Mouse (Mus musculus) left cerebral cortex, adult 9 months (tissue): ENCODE data around the gene Ccdc97.
"Not testable (repeated sequence)": the region's sequence is repeated elsewhere in the genome, so short reads cannot be mapped to it uniquely, and the experiment has no call there.

Experiments used
- DNase-seq, 2 experiments: peaks; one replicate each; pipeline ENCODE4 v3.0.0; 2022; ENCODE audit warnings: low spot score in 2 of 2

Ccdc97 gene

DNA sequence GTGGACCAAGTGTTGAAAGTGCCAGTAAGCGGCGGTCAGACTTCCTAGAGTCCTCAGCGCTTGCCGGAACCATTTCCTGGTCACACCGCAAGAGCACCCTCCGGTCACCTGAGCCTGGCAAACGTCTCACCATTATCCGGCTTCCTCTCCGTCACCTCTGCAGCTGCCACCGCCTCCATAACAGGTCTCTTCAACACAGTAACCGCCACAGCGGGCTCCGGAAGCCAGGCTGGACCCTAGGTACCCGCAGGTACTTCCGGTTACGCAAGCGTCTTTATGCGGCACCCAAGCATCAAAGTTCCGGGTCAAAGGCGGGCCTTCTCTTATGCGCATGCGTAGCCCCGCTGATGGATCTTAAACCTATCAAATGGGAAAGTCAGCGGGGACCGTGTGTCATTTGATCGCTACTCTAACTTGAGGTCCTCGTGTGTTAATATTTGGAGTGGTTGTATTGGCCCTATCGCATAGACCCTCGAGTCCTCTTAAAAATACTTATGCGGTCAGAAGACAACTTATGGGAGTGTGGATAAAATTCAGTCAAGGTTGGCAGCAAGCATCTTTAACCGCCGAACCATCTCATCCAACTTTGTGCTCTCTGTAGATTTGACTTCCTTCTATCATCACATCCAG lies at the start of gene Ccdc97:
TSS of gene Ccdc97 (minus strand) at position 301 of the 630 bp plus-strand sequence.
- peak; percentile 90 to 96 for DNase-seq

DNA sequence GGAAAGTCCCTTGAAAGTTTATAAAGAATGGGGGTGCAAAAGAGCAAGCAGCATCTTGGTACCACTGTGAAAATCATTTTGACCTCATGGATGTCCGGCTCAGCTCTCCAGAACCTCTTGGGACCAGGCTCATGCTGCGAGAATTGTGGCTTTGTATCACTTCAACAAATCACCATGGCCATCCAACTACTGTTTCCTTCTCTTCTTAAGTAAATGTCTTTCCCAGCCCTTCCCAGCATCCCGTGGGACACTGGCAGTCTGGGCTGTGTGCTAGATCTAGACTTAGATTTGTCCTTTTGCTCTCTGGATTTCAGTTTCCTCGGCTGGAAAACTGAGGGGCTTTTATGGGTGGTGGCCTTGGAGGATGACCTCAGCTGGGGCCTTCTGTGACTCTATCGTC lies 49.3 kb upstream of the Ccdc97 start:
- DNase-seq, result no peak

DNA sequence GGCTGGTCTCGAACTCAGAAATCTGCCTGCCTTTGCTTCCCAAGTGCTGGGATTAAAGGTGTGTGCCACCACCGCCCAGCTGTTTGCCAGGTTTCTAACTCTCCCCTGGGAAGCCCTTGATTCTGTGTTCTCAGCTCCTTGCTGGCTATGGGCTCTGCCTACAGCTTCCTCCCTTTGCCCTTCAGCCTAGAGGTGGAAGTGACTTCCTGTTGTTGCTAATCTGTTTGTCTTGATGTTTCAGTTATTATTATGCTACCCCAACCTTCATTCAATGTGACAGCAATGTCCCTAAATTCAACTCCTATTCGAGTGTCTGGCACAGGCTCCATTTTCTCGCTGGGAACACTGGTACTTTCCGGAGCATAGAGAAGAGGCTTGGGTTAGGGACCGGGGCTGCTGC lies 47.2 kb upstream of the Ccdc97 start:
- DNase-seq, result no peak

DNA sequence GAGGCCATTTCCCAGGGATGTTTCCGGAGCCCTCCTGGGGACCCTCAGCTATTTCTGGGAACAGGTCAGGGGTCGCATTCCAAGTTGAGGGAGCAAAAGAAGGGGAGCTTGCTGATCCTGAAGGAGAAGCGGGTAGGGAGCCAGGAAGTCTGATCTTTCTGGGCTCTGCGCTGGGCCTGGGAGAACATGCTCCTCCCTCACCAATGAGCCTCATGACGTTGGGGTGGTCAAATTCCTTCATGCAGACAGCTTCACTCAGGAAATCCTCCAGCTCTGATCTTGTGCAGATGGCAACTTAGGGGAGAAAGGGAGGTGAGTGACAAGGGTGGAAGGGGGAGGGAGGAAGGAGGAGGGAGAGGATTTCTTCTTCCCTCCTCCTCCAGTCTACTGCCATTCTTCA lies 45.3 kb upstream of the Ccdc97 start:
- DNase-seq, result no peak

DNA sequence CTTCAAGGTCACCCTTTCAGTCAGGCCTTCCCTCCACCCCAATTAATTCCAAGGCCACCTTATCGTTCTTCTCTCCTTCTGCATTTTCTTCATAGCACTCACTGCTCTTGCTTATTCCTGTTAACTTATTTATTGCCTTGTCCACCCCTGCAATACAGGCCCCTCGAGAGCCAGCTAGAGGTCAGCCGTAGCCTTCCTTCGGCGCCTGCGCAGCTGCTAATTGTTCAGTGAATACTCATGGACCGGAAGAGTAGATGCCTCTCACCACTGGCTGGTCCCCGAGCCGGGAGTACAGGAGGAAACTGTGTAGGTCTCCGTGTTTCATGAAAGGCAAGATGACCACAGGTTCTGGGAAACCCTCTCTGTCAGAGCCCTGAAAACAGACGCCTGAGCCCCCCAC lies 44.8 kb upstream of the Ccdc97 start:
- no peak for DNase-seq

DNA sequence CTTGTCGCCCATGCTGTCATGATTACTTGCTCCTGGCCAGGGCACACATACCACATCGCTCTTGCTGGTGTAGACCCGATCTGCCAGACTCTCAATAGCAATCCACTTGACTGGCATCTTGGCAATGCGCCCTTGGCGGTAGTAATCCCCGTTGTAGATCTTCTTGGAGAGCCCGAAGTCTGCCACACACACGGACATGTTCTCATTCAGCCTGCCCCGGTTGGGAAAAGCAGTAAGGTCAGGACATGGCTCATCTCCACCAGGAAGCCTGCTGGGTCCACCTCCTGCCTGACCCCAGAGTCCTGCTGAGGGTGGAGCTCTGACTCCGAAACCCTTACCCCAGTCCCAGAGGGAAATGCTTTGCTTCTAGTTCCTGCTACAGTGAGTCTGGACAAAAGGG lies 42.5 kb upstream of the Ccdc97 start:
- no peak for DNase-seq

DNA sequence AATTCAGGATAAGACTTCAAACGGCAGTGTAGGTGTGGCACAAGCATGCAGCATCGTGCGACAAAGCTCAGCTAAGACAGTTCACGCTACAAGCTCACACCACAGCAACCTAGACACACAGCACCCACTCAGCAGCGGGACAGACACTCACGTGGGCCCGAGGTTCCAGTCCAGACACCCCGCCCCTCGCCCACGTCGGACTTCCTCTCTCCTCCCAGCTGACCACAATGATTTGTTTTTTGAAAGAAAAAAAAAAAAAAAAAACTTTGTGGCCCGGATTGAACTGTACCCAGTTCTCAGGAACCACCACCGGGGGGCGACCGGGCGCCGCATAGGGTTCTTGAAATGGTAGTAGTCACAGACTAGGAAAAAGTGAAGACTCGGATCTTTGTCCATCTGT lies 37.1 kb upstream of the Ccdc97 start:
- peak; percentile 62 to 90 for DNase-seq

DNA sequence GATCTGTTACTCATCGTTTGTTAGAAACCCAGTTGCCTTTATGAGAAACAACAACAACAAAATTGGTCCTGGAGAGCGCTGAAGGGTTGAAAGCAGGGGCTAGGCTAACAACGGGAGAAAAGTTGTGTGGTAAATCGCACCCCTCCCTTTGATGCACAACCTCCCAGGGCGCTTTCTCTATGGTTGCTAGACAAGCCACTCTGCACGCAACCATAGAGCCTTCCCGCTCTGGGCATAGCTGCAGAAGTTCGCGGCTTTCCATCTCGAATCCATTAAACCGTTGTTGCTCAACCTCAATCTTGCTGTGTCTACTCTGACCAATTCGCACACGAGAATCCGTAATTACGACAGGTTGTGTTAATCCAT lies 36.6 kb upstream of the Ccdc97 start:
- DNase-seq, result no peak

DNA sequence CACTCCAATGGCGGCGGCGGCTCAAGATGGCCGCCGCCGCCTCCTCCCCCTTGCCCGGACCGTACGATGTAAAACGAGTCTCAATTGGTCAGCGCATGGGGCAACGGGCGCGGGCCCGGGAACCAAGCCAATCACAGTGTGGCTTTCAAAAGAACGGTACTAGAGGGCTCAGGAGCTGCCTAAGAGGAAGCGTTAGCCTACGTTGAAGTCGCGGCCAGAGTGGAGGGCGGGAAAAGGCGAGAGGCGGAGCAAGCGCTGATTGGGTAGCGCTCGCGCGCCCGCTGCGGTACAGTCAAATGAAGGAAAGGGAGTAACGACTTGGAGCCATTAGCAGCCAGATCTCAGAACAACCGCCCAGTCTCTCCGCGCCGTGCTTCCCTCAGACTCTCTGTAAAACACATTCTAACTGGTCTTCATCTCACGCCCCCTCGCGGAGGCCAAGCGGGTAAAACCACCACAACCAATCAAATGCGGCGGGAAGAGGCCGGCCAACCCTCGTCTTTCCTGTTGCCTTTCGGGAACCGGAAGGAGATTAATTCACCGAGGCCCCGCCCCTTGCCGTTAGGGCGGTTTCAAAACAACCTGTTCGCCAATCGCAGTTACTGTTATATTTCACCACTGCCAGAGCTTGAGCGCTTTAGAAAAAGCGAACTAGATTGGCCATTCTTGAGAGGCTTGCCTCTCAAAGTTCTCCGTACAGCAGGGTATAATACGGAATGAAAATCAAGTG lies 36.0 kb upstream of the Ccdc97 start, which contains the start of gene Hnrnpul1:
TSS of gene Hnrnpul1 (minus strand) at position 20 of the 730 bp plus-strand sequence.
- peak; percentile 99 to 100 for DNase-seq

DNA sequence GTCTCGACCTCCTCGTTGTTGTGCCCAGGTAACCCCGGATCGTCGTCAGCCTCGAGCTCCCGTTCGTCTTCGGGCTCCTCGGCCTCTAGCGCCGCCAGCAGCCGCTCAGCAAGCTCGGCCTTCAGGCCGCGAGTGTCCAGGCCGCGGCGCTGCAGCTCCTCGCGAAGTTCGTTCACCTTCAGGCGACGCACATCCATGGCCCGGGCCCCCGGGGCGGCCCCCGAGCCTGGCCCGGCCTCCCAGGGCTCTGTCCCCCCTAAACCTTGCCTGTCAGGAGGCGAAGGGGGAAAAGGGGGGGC lies 35.5 kb upstream of the Ccdc97 start:
- DNase-seq, result no peak

DNA sequence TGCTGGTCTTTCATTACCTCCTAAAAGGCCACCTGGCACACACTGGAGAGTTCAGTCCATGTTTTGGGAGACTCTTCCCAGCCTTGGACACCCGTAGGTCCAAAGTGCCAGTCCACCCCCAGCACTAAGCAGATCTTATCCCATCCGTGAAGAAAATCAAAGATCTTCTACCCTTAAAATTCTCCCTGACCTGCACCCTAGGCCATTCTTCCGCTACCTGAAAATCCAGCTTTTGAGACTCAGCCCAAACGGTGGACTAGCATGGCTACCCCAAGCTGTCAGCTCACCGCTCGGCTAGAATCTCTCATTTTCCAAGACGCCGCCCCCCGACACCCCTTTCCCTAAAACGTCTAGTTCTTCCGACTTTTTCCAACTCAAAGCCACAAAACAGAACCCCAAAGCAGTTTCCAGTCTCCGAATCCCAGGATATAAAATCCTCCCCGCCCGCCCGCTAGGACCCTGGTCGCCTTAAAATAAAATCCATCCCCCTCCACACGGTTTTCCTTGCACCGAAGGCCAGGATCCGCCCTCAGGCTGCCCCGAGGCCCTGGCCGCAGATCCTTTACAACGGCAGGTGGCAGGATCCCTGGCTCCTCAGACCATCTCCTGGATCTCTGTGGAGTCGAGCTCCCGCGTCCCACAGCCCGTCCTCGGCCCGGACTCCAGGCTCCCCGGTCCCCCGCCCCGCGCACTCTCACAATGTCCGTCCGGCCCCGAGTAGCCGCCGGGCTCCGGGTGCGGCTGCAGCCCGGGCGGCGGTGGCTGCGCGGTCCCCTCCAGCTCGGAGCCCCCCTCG lies 35.0 kb upstream of the Ccdc97 start:
- DNase-seq, result no peak

DNA sequence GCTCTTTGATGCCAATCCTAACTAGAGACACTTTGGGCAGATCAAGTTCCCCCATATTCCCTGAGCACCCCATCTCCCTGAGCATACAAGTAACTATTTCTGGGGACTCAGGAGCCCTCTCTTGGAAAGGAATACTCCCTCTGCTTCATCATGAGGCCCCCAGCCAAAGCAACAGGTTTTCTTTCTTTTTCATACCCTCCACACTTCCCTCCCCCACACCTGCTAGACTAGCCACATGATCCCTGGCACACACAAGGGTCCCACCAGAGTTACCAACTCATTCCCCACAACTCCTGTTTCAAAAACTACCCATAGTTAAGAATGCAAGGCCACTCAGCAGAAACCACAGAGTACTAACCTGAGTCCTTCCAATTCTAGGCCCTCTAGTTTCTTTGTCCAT lies 34.2 kb upstream of the Ccdc97 start:
- DNase-seq, result no peak

DNA sequence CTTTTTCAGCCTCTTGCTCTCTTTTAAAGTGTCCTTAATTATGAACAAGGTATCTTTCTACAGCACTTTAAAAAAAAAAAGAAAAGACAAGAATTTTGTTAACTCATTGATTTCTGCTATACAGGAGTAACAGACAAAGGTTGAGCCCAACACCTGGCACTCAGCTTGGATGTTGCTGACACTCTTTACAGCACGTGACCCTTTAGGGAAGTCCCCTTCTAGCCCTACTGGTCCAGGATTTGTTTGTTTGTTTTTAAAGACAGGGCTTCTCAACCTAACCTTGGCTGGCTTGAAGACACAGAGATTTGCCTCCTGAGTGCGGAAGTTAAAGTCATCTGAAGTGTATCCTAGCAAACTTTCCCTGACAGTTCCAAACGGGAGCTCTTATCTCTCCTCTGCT lies 28.0 kb upstream of the Ccdc97 start:
- no peak for DNase-seq

DNA sequence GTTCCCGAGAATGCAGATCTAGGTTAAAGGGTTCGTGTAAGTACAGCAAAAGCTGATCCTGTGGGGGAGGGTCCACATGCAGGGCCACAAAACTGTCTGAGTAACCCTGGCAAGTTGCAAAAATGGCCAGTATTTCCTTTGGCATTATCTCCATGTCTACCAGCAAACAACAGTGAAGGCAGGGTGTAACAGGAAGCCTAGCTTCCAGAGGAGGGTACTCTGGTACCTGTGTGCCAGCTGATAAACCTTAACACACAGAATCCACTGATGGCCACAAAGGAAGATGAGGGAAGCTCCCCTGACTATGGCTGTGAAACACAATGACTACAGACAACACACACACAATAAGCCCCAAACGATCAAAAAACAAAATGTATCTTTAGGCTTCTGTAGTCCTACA lies 19.4 kb upstream of the Ccdc97 start:
- no peak for DNase-seq

DNA sequence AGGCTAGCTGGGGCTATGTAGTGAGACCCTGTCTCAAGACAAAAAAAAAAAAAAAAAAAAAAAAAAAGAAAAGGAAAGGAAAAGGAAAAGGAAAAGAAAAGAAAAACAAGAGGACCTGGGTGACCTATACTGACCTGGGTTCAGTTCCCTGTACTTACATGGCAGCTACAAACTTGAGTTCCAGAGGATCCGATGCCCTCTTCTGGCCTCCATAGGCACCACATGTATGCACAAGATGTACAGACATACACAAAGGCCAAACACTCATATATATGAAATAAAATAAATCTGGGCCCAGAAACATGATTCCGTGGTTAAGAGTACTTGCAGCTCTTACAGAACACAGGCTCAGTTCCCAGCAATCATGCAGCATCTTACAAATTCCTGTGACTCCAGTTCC lies 18.0 kb upstream of the Ccdc97 start:
- DNase-seq, result no peak

DNA sequence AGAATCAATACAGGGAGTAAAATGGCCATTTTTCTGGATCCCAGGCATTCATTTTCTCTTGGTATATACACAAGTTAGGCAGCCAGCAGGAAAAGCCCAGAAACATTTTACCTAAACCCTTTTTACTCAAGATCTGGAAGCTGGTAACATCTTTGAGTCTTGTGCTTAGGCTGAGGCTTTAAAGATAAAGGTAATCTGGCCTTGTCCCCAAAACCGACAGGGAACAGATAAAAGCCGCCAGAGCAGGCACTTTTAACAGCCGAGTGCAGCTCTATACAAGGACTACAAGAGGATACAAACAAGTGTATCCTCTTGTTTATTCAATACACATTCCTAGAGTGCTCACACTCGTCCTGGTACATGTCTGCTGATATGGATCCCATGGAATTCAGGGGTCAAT lies 16.1 kb upstream of the Ccdc97 start:
- no peak for DNase-seq

DNA sequence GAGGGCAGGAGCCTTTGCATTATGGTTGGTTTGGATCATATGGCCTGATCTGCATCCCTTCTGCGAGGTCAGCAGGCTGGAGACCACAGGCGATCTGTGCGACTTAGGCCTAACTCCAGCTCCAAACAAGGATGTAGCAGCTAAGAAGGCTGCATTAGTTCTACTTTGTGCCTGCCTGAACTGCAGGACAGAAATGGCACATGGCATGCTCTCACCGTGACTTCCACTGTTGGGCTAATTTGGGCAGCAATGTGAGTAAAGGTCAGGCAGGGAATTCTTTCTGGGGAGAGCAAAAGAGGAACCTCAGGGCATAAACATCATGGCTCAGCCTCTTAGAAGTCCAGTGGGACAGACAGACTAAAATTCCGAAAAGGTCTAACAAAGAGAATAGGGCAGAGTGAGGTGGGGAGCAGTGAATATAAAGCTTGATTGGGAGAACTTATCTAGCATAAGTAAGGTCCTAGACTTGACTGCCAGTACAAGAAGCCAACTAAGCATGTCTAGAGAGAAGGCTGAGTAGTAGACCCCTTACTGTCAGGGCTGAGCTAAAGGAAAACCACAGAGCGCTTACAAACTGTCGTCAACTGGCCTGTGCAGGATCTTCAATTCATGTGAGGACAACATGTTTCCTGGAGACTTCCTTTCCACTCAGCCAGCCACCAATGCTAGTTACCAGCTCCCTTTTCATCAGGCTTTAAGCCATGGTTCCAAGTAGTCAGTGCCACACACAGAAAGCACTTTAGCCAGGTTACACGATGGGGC lies 12.6 kb upstream of the Ccdc97 start:
- no peak for DNase-seq

DNA sequence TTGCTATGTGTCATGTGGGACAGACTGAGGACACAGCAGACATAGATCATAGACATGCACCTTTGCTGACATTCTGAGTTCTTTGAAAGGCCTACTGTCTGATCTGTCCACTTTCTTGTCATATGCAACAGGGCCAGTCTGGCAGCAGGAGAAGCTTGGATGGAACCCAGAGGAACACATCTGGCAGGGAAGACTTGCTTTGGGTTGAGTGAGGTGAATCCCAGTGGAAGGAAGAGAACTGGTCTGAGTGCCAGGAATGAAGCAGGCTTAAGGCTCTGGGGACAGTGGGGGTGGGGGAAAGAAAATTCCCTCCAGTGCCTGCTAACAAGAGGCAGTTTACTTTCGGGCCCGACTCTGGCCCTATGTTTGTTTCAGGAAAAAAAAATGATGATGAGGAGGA lies 11.0 kb upstream of the Ccdc97 start:
- no peak for DNase-seq

DNA sequence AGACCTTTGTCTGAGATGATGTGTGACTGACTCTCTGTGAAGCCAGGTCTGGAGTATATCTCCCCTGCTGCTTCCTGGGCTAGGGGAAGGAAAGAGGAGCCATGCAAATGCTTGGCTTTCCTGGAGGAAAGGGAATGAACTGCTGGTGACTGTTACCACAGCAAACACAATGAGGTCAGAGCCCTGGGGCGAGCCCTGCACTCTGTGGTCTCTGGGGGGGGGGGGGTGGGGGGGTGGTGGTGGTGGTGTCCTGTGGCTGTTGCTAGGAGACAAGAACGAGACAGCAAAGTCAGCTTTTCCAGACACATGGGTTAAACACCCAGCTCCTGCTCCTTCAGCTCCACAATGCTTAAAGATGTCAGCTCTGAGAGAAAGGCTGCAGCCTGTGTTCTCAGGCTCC lies 10.5 kb upstream of the Ccdc97 start:
- DNase-seq, result no peak

DNA sequence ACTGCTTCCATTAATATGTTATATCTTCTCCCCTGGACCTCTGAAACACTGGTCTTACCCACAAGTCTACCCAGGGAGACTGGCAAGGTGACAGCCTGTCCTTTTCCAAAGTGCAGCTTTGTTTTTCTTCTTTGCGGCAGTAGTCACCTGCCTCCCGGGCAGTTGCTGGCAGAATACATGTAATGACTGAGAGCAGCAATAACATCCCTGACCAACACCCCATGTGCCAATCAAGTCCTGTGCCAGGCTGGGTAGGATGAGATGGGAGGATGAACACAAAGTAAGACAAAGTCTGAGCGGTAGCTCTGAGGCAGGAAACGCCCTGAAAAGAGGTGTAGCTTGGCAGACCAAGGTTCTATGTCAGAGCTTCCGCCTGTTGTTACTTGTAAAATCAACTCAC lies 8.9 kb upstream of the Ccdc97 start:
- DNase-seq, result no peak

DNA sequence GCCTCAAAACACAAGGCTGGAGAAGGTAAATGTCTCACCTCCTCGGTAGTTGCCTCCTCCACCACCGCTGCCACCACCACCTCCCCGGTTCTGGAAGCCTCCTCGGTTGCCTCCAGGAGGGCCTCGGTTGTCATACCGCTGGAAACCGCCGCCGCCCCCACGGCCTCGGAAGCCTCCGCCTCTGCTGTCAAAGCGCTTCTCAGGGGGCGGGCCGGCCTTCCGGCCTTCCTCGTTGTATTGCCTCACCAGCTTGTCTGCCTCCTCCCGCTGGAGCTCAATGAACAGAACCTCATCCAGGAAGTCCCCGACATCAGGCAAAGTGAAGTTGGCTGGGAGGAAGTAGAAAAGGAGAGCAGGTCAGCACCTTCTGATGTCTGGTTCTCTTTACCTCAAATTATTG lies 7.0 kb upstream of the Ccdc97 start:
- no peak for DNase-seq

DNA sequence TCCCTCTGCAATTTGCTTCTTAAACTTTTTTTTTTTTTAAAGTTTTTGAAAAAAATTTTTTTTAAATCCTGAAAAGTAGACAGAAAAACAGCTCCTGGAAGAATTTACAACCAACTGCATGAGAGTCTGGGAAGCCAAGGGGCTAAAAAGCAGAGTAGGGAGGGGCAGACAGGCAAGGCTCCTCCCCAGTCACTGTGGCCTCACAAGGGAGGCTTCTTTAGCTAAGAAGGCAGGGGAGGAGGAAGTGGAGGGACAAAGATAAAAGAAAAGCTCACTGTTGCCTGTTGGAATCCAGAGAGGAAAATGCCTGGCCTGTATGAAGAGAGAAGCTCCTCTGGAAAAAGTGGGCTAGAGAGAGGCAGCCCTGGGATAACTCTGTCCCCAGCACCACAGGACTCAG lies 2.9 kb upstream of the Ccdc97 start:
- DNase-seq, result not testable (repeated sequence)
